Mouse (Mus musculus): ENCODE measurements around the gene Lat. TPM values are rescaled to one million over a fixed set of nuclear protein-coding genes. Genes with fewer than 3 reads are reported as not detected.

Gene Lat
- polyA plus RNA-seq, 2 experiments: 2.7 to 4.1 TPM

GRCm38 (mm10) chr7:126357838-126358237 lies 11.5 kb downstream of the Lat start:
- DNase-seq (ENCODE audit: low spot score): no peak
- H3K4me2 ChIP-seq (replicated peaks; ENCODE audit: low read depth, low read length, severe bottlenecking): no peak overlapping the region

GRCm38 (mm10) chr7:126356793-126357591 lies 12.4 kb downstream of the Lat start:
- Histone ChIP-seq H3K27me3 (ENCODE audit: control insufficient read depth, insufficient read depth, low read length) (no peaks in the 10 kb centered on the region), H3K4me2 (replicated peaks; ENCODE audit: low read depth, low read length, severe bottlenecking) (no peak overlapping the region), H3K4me3 (replicated peaks; ENCODE audit: low read length) (no peak overlapping the region), H3K27ac (replicated peaks; ENCODE audit: low read depth, low read length) (no peak overlapping the region), H3K9ac (ENCODE audit: low read depth, low read length, severe bottlenecking) (no peak overlapping the region; the same call in 1 of the 2 replicates), H3K36me3 (ENCODE audit: control insufficient read depth, insufficient read depth, low read length) (no peaks in the 10 kb centered on the region), H3K9me3 (ENCODE audit: control insufficient read depth, low read length) (no peaks in the 10 kb centered on the region), H3K4me1 (ENCODE audit: control insufficient read depth, insufficient read depth, low read length) (no peaks in the 10 kb centered on the region; the same call in 1 of the 2 replicates)
- no peak for TF ChIP-seq POLR2A (IDR thresholded peaks at IDR 0.05; ENCODE audit: borderline replicate concordance, extremely low read depth, insufficient read depth, insufficient read length)
- WGBS: 50% methylated on average over 7 of the region's 7 CpGs
- no peak for ATAC-seq (ENCODE audit: low FRiP score, low read depth)
- no peak for DNase-seq (ENCODE audit: low spot score)

More at GRCm38 (mm10) chr7:126357838-126358237, 11.5 kb downstream of the Lat start:
- Histone ChIP-seq H3K27me3 (ENCODE audit: control insufficient read depth, insufficient read depth, low read length) (no peaks in the 10 kb centered on the region), H3K9me3 (ENCODE audit: control insufficient read depth, low read length) (no peaks in the 10 kb centered on the region), H3K4me3 (replicated peaks; ENCODE audit: low read length) (no peak overlapping the region), H3K4me1 (ENCODE audit: control insufficient read depth, insufficient read depth, low read length) (no peaks in the 10 kb centered on the region; the same call in 1 of the 2 replicates), H3K9ac (ENCODE audit: low read depth, low read length, severe bottlenecking) (no peak overlapping the region), H3K36me3 (ENCODE audit: control insufficient read depth, insufficient read depth, low read length) (no peaks in the 10 kb centered on the region), H3K27ac (replicated peaks; ENCODE audit: low read depth, low read length) (no peak overlapping the region)
- no peak for TF ChIP-seq POLR2A (IDR thresholded peaks at IDR 0.05; ENCODE audit: borderline replicate concordance, extremely low read depth, insufficient read depth, insufficient read length)
- ATAC-seq (ENCODE audit: low FRiP score, low read depth): no peak
- WGBS: 82% methylated on average over 6 of the region's 6 CpGs

GRCm38 (mm10) chr7:126355847-126356597 lies 13.3 kb downstream of the Lat start:
- no peaks in the 10 kb centered on the region for H3K9me3 ChIP-seq (ENCODE audit: control insufficient read depth, low read length)
- H3K27me3 ChIP-seq (ENCODE audit: control insufficient read depth, insufficient read depth, low read length): no peaks in the 10 kb centered on the region
- TF ChIP-seq POLR2A (IDR thresholded peaks at IDR 0.05; ENCODE audit: borderline replicate concordance, extremely low read depth, insufficient read depth, insufficient read length): no peak
- ATAC-seq (ENCODE audit: low FRiP score, low read depth) (no peak), DNase-seq (ENCODE audit: low spot score) (no peak)
- 59% methylated on average over 5 of the region's 5 CpGs for WGBS
- no peak overlapping the region for H3K9ac ChIP-seq (ENCODE audit: low read depth, low read length, severe bottlenecking)
- H3K27ac ChIP-seq (replicated peaks; ENCODE audit: low read depth, low read length): no peak overlapping the region
- H3K36me3 ChIP-seq (ENCODE audit: control insufficient read depth, insufficient read depth, low read length): no peaks in the 10 kb centered on the region
- H3K4me1 ChIP-seq (ENCODE audit: control insufficient read depth, insufficient read depth, low read length): no peaks in the 10 kb centered on the region; the same call in 1 of the 2 replicates
- no peak overlapping the region for H3K4me3 ChIP-seq (replicated peaks; ENCODE audit: low read length)
- no peak overlapping the region for H3K4me2 ChIP-seq (replicated peaks; ENCODE audit: low read depth, low read length, severe bottlenecking)

DNA sequence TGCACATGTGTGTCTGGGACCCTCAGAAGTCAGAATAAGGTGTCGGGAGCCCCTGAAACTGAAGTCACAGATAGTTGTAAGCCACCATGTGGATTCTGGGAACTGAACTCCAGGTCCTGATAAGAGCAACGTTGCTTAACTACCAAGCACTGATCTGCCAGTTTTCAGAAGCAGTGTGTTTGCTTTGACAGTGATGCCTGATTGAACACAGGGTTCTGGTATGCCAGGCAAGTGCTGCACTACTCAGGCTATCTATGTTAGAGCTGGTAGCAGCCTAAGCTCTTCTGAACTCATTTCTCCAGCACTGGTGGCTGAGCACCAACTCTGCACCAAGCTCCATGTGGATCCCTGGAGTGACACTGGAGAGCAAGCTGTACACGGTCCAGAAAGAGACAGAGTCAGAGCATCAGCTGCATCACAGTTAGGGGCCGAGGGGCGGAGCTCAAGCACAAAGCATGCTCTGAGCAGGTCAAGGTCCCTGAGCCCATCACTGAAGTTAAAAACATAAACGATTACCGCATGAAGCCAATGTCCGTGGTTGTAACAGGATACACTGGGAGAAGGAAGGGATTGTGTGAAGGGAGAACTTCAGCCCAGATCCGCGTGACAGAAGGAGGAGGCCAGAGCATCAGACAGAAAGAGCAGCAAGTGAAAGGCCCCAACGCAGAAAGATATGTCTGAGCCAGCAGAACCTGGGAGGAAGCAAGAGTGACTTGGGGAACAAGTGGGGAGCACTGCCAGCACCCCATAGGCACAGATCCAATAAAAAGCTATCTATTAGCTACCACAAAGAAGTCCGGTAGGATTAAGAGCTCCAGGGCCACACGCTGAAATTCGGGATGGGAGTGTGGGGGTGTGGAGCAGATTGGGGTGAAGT lies 14.4 kb downstream of the Lat start:
- no peak overlapping the region for H3K9ac ChIP-seq (ENCODE audit: low read depth, low read length, severe bottlenecking)
- no peaks in the 10 kb centered on the region for H3K36me3 ChIP-seq (ENCODE audit: control insufficient read depth, insufficient read depth, low read length)
- no peak overlapping the region for H3K4me3 ChIP-seq (replicated peaks; ENCODE audit: low read length)
- ATAC-seq (ENCODE audit: low FRiP score, low read depth) (no peak), DNase-seq (ENCODE audit: low spot score) (no peak)
- 57% methylated on average over 14 of the region's 14 CpGs for WGBS
- H3K9me3 ChIP-seq (ENCODE audit: control insufficient read depth, low read length): no peaks in the 10 kb centered on the region
- H3K27me3 ChIP-seq (ENCODE audit: control insufficient read depth, insufficient read depth, low read length): no peaks in the 10 kb centered on the region
- H3K4me1 ChIP-seq (ENCODE audit: control insufficient read depth, insufficient read depth, low read length): no peaks in the 10 kb centered on the region; the same call in 1 of the 2 replicates
- TF ChIP-seq POLR2A (IDR thresholded peaks at IDR 0.05; ENCODE audit: borderline replicate concordance, extremely low read depth, insufficient read depth, insufficient read length): no peak
- H3K4me2 ChIP-seq (replicated peaks; ENCODE audit: low read depth, low read length, severe bottlenecking): no peak overlapping the region
- no peak overlapping the region for H3K27ac ChIP-seq (replicated peaks; ENCODE audit: low read depth, low read length)

GRCm38 (mm10) chr7:126353994-126354365 lies 15.4 kb downstream of the Lat start:
- Histone ChIP-seq H3K27ac (replicated peaks; ENCODE audit: low read depth, low read length) (no peak overlapping the region), H3K9ac (ENCODE audit: low read depth, low read length, severe bottlenecking) (no peak overlapping the region), H3K9me3 (ENCODE audit: control insufficient read depth, low read length) (no peaks in the 10 kb centered on the region), H3K36me3 (ENCODE audit: control insufficient read depth, insufficient read depth, low read length) (no peaks in the 10 kb centered on the region), H3K4me1 (ENCODE audit: control insufficient read depth, insufficient read depth, low read length) (no peaks in the 10 kb centered on the region), H3K4me2 (replicated peaks; ENCODE audit: low read depth, low read length, severe bottlenecking) (no peak overlapping the region), H3K4me3 (replicated peaks; ENCODE audit: low read length) (no peak overlapping the region), H3K27me3 (ENCODE audit: control insufficient read depth, insufficient read depth, low read length) (no peaks in the 10 kb centered on the region)
- no peak for TF ChIP-seq POLR2A (IDR thresholded peaks at IDR 0.05; ENCODE audit: borderline replicate concordance, extremely low read depth, insufficient read depth, insufficient read length)
- 88% methylated on average over 3 of the region's 3 CpGs for WGBS
- ATAC-seq (ENCODE audit: low FRiP score, low read depth) (no peak), DNase-seq (ENCODE audit: low spot score) (no peak)

All from limb, embryonic 14.5 days (tissue).